Mouse (Mus musculus) kidney, adult 2 months (tissue): ENCODE data around the gene Tmem119. TPM values are rescaled to one million over a fixed set of nuclear protein-coding genes. Genes with fewer than 3 reads are reported as not detected.
A peak's percentile ranks its signal among the peaks of the same experiment; 100 is the strongest.

ENCODE experiments used
- DNase-seq: peaks from one replicate; pipeline ENCODE4 v3.0.0; 2021
- H3K27ac ChIP-seq: fragments of 200-500 bp; 2 replicates; pipeline ENCODE4 v1.5.1; 2012; ENCODE audit warnings: low read depth, low read length, control low read depth, inconsistent platforms; ENCODE audit not compliant: insufficient read depth
- H3K27me3 ChIP-seq: fragments of 200-500 bp; replicated peaks from 2 replicates; pipeline ENCODE4 v1.6.1; 2012; ENCODE audit warnings: mild to moderate bottlenecking, moderate library complexity, low read length, inconsistent platforms; ENCODE audit not compliant: control insufficient read depth, insufficient read depth
- H3K36me3 ChIP-seq: fragments of 200-500 bp; 2 replicates; pipeline ENCODE4 v1.6.1; 2012; ENCODE audit warnings: mild to moderate bottlenecking, moderate library complexity, low read length, inconsistent platforms; ENCODE audit not compliant: control insufficient read depth, insufficient read depth
- H3K4me1 ChIP-seq: fragments of 200-500 bp; 2 replicates; pipeline ENCODE4 v1.6.1; 2011; ENCODE audit warnings: low read length; ENCODE audit not compliant: control insufficient read depth, insufficient read depth
- H3K4me3 ChIP-seq: fragments of 200-500 bp; 2 replicates; pipeline ENCODE4 v1.5.1; 2011; ENCODE audit warnings: mild to moderate bottlenecking, low read depth, low read length, control low read depth; ENCODE audit not compliant: insufficient read depth
- CTCF ChIP-seq: fragments of 200-500 bp; conservative IDR thresholded peaks from 2 replicates; pipeline ENCODE4 v1.5.1; 2011; ENCODE audit warnings: low read depth, mild to moderate bottlenecking, control low read depth, low read length, moderate library complexity, mixed read lengths; ENCODE audit not compliant: insufficient read depth, insufficient read length
- POLR2A ChIP-seq: fragments of 200-500 bp; IDR thresholded peaks from one replicate; pipeline ENCODE4 v1.6.1; 2011; ENCODE audit warnings: low read depth, low read length, control low read depth
- WGBS: fragments of 180-500 bp; shearing (Covaris S2); methylation state at CpG from one replicate; pipeline ENCODE4 v1.1.7; 2018; 5-methylcytosine and 5-hydroxymethylcytosine counted together
- polyA plus RNA-seq: library from polyadenylated mRNA; depleted of rRNA; stranded (reverse); fragments of >200 nt; gene quantifications from 2 replicates; pipeline ENCODE4 v1.2.3, GENCODE M21; 2012

Tmem119 gene
- polyA plus RNA-seq, 1 experiment = 14.8 TPM

- peak overlapping the region; percentile 26; the same call in 1 of the 2 replicates for H3K27ac ChIP-seq
- H3K4me3 ChIP-seq = peak overlapping the region; percentile 76
- TF ChIP-seq POLR2A (no peak), CTCF (no peak)
- 0 out of 2 replicates have a peak, but pooled peaks cover 4% of the 10 kb centered on the region for H3K4me1 ChIP-seq
- no peak for DNase-seq
- no peaks in the 10 kb centered on the region for H3K27me3 ChIP-seq
- H3K36me3 ChIP-seq = no peaks in the 10 kb centered on the region; the same call in 1 of the 2 replicates
- WGBS = under 1% methylated on average over 38 of the region's 38 CpGs
Observed at GRCm38 (mm10) chr5:113772905-113773519, 27.3 kb downstream of the Tmem119 start.

GRCm38 (mm10) chr5:113772450-113772895, 27.8 kb downstream of the Tmem119 start, which contains the start of the genes Sart3 and Iscu:
Gene Sart3 (minus strand): TSS chr5:113772510.
Gene Iscu (plus strand): TSS chr5:113772748.
- H3K36me3 ChIP-seq = no peaks in the 10 kb centered on the region; the same call in 1 of the 2 replicates
- peak; percentile 96 for DNase-seq
- H3K4me1 ChIP-seq = 0 out of 2 replicates have a peak, but pooled peaks cover 4% of the 10 kb centered on the region
- TF ChIP-seq POLR2A = peak; percentile 11
- no peak for TF ChIP-seq CTCF
- peak within 1 kb of the TSS; percentile 98 for H3K4me3 ChIP-seq
- H3K27ac ChIP-seq = peak within 1 kb of the TSS; percentile 100
- under 1% methylated on average over 49 of the region's 49 CpGs for WGBS
- no peaks in the 10 kb centered on the region for H3K27me3 ChIP-seq

GRCm38 (mm10) chr5:113771213-113772162, 28.8 kb downstream of the Tmem119 start:
- no peaks in the 10 kb centered on the region for H3K36me3 ChIP-seq
- no peak for TF ChIP-seq POLR2A
- TF ChIP-seq CTCF = no peak
- peak; percentile 93 for DNase-seq
- peak overlapping the region; percentile 100 for H3K27ac ChIP-seq
- WGBS = under 1% methylated on average over 90 of the region's 97 CpGs
- no peaks in the 10 kb centered on the region for H3K27me3 ChIP-seq
- H3K4me1 ChIP-seq = 0 out of 2 replicates have a peak, but pooled peaks cover 4% of the 10 kb centered on the region
- peak overlapping the region; percentile 98 for H3K4me3 ChIP-seq

- 80% methylated on average over 8 of the region's 8 CpGs for WGBS
- Histone ChIP-seq H3K4me3 (no peak overlapping the region), H3K36me3 (no peaks in the 10 kb centered on the region), H3K4me1 (0 out of 2 replicates have a peak, but pooled peaks cover 4% of the 10 kb centered on the region), H3K27ac (no peak overlapping the region), H3K27me3 (no peaks in the 10 kb centered on the region)
- TF ChIP-seq CTCF = no peak
- TF ChIP-seq POLR2A = no peak
- no peak for DNase-seq
Observed at GRCm38 (mm10) chr5:113768806-113769205, 31.5 kb downstream of the Tmem119 start.

- no peak for TF ChIP-seq POLR2A
- no peak for TF ChIP-seq CTCF
- no peak overlapping the region for H3K27ac ChIP-seq
- 0 out of 2 replicates have a peak, but pooled peaks cover 4% of the 10 kb centered on the region for H3K4me1 ChIP-seq
- DNase-seq = no peak
- no peaks in the 10 kb centered on the region for H3K27me3 ChIP-seq
- no peaks in the 10 kb centered on the region; the same call in 1 of the 2 replicates for H3K36me3 ChIP-seq
- 66% methylated on average over 13 of the region's 13 CpGs for WGBS
- H3K4me3 ChIP-seq = no peak overlapping the region
Observed at GRCm38 (mm10) chr5:113765641-113766526, 34.4 kb downstream of the Tmem119 start.

GRCm38 (mm10) chr5:113764426-113764825, 35.9 kb downstream of the Tmem119 start:
- no peak overlapping the region for H3K4me3 ChIP-seq
- H3K4me1 ChIP-seq = no peaks in the 10 kb centered on the region
- no peak for DNase-seq
- H3K27ac ChIP-seq = no peak overlapping the region
- peaks cover 2% of the 10 kb centered on the region for H3K36me3 ChIP-seq
- WGBS = 85% methylated on average over 7 of the region's 7 CpGs
- H3K27me3 ChIP-seq = no peaks in the 10 kb centered on the region
- TF ChIP-seq CTCF = no peak
- TF ChIP-seq POLR2A = no peak
